Mouse (Mus musculus) liver, embryonic 14.5 days (tissue): Measurements from ENCODE around the gene Farp1. TPM values are rescaled to one million over a fixed set of nuclear protein-coding genes. Genes with fewer than 3 reads are reported as not detected.

ENCODE experiments used
- ATAC-seq: fragments of 200-750 bp; cut with Nextera tagmentation; 2 replicates; pipeline ENCODE4 v1.8.0; 2017; ENCODE audit warnings: moderate number of reproducible peaks, mild to moderate bottlenecking, moderate library complexity; ENCODE audit not compliant: insufficient read depth
- DNase-seq, 3 experiments: peaks; one replicate each; pipeline ENCODE4 v3.0.0-alpha.2; 2012 to 2013; ENCODE audit warnings: low read depth in 3 of 3, low spot score in 3 of 3
- H3K27ac ChIP-seq: fragments of 300-500 bp; sonication (generic); 2 replicates; pipeline ENCODE4 v1.5.1; 2014; ENCODE audit warnings: moderate library complexity, mild to moderate bottlenecking, control low read depth, inconsistent platforms
- H3K27me3 ChIP-seq: fragments of 300-500 bp; sonication (generic); 2 replicates; pipeline ENCODE4 v1.6.1; 2014; ENCODE audit warnings: mild to moderate bottlenecking, low read length, moderate library complexity; ENCODE audit not compliant: control insufficient read depth, insufficient read depth
- H3K36me3 ChIP-seq: fragments of 300-500 bp; sonication (generic); replicated peaks from 2 replicates; pipeline ENCODE4 v1.6.1; 2014; ENCODE audit warnings: low read depth; ENCODE audit not compliant: control insufficient read depth, insufficient read depth
- H3K4me1 ChIP-seq, 2 experiments: fragments of 200-500 bp in 1 of 2; fragments of 300-500 bp in 1 of 2; sonication (generic) in 1 of 2; replicated peaks; 2 replicates each; pipeline ENCODE4 v1.6.1; 2012 to 2014; ENCODE audit warnings: antibody characterized with exemption in 1 of 2, inconsistent platforms in 1 of 2, low read length in 1 of 2; ENCODE audit not compliant: control insufficient read depth in 2 of 2, insufficient read depth in 2 of 2
- H3K4me2 ChIP-seq: fragments of 300-500 bp; sonication (generic); 2 replicates; pipeline ENCODE4 v1.6.1; 2014; ENCODE audit warnings: low read depth, mild to moderate bottlenecking, control low read depth, moderate library complexity
- H3K4me3 ChIP-seq, 2 experiments: fragments of 200-500 bp in 1 of 2; fragments of 300-500 bp in 1 of 2; sonication (generic) in 1 of 2; 2 replicates each; pipeline ENCODE4 v1.5.1; 2012 to 2014; ENCODE audit warnings: low read depth in 2 of 2, low read length in 2 of 2, mild to moderate bottlenecking in 2 of 2, control low read depth in 1 of 2, inconsistent platforms in 1 of 2, moderate library complexity in 1 of 2; ENCODE audit not compliant: insufficient read depth in 1 of 2
- H3K9ac ChIP-seq: fragments of 300-500 bp; sonication (generic); replicated peaks from 2 replicates; pipeline ENCODE4 v1.6.1; 2014; ENCODE audit warnings: mild to moderate bottlenecking, control low read depth, moderate library complexity
- H3K9me3 ChIP-seq: fragments of 300-500 bp; sonication (generic); 2 replicates; pipeline ENCODE4 v1.6.1; 2016; ENCODE audit warnings: low read length, mixed read lengths; ENCODE audit not compliant: control insufficient read depth
- CTCF ChIP-seq: IDR thresholded peaks from 2 replicates; pipeline ENCODE4 v1.5.1; 2016; ENCODE audit warnings: antibody characterized with exemption, low read depth, control low read depth
- EP300 ChIP-seq: IDR thresholded peaks from 2 replicates; pipeline ENCODE4 v1.6.1; 2016; ENCODE audit warnings: antibody characterized with exemption, low read depth
- WGBS: fragments of 180-500 bp; shearing (Covaris S2); extraction: QIAGEN DNeasy Blood & Tissue Kit; methylation state at CpG from one replicate; pipeline ENCODE4 v1.1.7; 2014; ENCODE audit not compliant: insufficient replicate concordance; 5-methylcytosine and 5-hydroxymethylcytosine counted together
- polyA plus RNA-seq, 2 experiments: library from polyadenylated mRNA; depleted of rRNA in 1 of 2; stranded (reverse) in 1 of 2; unstranded in 1 of 2; fragments of >200 nt; fragmentation: Nextera tagmentation in 1 of 2; extraction: Ambion mirVana in 1 of 2; gene quantifications; 2 replicates each; pipeline versions ENCODE4 v1.2.1 to v1.2.3; 2012 to 2014

Gene Farp1
- polyA plus RNA-seq, 2 experiments, result 3.0 to 4.3 TPM

- ATAC-seq (no peak), DNase-seq (no peak)
- Histone ChIP-seq H3K4me2 (no peak overlapping the region), H3K4me1 (peaks cover 0 to 19% of the 10 kb centered on the region in 2 experiments; a peak in 3 of 4 replicates), H3K27ac (no peak overlapping the region), H3K9me3 (no peaks in the 10 kb centered on the region), H3K4me3 (no peak overlapping the region), H3K9ac (no peak overlapping the region), H3K36me3 (peaks cover 3% of the 10 kb centered on the region; the same call in 1 of the 2 replicates), H3K27me3 (no peaks in the 10 kb centered on the region)
- WGBS, result 57% methylated on average over 5 of the region's 5 CpGs
- TF ChIP-seq EP300 (no peak), CTCF (no peak)
Observed at GRCm38 (mm10) chr14:121328878-121329277, 293.9 kb downstream of the Farp1 start.

- TF ChIP-seq EP300 (no peak), CTCF (no peak)
- no peaks in the 10 kb centered on the region for H3K9me3 ChIP-seq
- H3K4me2 ChIP-seq, result no peak overlapping the region
- DNase-seq (no peak), ATAC-seq (no peak)
- H3K9ac ChIP-seq, result no peak overlapping the region
- no peak overlapping the region for H3K27ac ChIP-seq
- peaks cover 0 to 19% of the 10 kb centered on the region in 2 experiments; a peak in 3 of 4 replicates for H3K4me1 ChIP-seq
- 62% methylated on average over 5 of the region's 5 CpGs for WGBS
- H3K27me3 ChIP-seq, result no peaks in the 10 kb centered on the region
- H3K4me3 ChIP-seq, result no peak overlapping the region
- H3K36me3 ChIP-seq, result peaks cover 3% of the 10 kb centered on the region; the same call in 1 of the 2 replicates
Observed at GRCm38 (mm10) chr14:121329401-121330089, 294.5 kb downstream of the Farp1 start.

- H3K4me1 ChIP-seq, result peaks cover 0 to 17% of the 10 kb centered on the region in 2 experiments; a peak in 3 of 4 replicates
- no peak overlapping the region for H3K9ac ChIP-seq
- H3K27ac ChIP-seq, result no peak overlapping the region
- H3K36me3 ChIP-seq, result peaks cover 3% of the 10 kb centered on the region; the same call in 1 of the 2 replicates
- H3K27me3 ChIP-seq, result no peaks in the 10 kb centered on the region
- no peak for ATAC-seq
- no peaks in the 10 kb centered on the region for H3K9me3 ChIP-seq
- TF ChIP-seq CTCF (no peak), EP300 (no peak)
- H3K4me3 ChIP-seq, result no peak overlapping the region
- 69% methylated on average over 3 of the region's 3 CpGs for WGBS
- H3K4me2 ChIP-seq, result no peak overlapping the region
- no peak for DNase-seq
Observed at GRCm38 (mm10) chr14:121330090-121330408, 295.0 kb downstream of the Farp1 start.

Other genes starting within 250 kb of the Farp1 start
- gene Ipo5, start 124.0 kb upstream of the Farp1 start, polyA plus RNA-seq (2012; rRNA removed), result 29.4 and 41.9 TPM in 2 replicates
- gene Ipo5, start 124.0 kb upstream of the Farp1 start, polyA plus RNA-seq (2014; fragmentation: Nextera tagmentation; extraction: Ambion mirVana), result 48.4 and 53.4 TPM in 2 replicates